Mouse (Mus musculus) inflammation-experienced regulatory T-cells, adult 6 months (primary cell): ENCODE data around the gene Bex6. TPM values are rescaled to one million over a fixed set of nuclear protein-coding genes. Genes with fewer than 3 reads are reported as not detected.
A peak's percentile ranks its signal among the peaks of the same experiment; 100 is the strongest.
"Not testable (repeated sequence)": the region's sequence is repeated elsewhere in the genome, so short reads cannot be mapped to it uniquely, and the experiment has no call there.

ENCODE experiments used
- ATAC-seq: one replicate; pipeline ENCODE4 v1.8.0; 2017
- polyA plus RNA-seq, 3 experiments: library from polyadenylated mRNA; unstranded; fragments of 100-300 nt; shearing (Covaris generic); gene quantifications; one replicate each; pipeline ENCODE4 v1.2.1; 2017

The Bex6 gene
- polyA plus RNA-seq, 3 experiments from 2014 or later: 0.38 to 0.63 TPM; not detected in 1

DNA sequence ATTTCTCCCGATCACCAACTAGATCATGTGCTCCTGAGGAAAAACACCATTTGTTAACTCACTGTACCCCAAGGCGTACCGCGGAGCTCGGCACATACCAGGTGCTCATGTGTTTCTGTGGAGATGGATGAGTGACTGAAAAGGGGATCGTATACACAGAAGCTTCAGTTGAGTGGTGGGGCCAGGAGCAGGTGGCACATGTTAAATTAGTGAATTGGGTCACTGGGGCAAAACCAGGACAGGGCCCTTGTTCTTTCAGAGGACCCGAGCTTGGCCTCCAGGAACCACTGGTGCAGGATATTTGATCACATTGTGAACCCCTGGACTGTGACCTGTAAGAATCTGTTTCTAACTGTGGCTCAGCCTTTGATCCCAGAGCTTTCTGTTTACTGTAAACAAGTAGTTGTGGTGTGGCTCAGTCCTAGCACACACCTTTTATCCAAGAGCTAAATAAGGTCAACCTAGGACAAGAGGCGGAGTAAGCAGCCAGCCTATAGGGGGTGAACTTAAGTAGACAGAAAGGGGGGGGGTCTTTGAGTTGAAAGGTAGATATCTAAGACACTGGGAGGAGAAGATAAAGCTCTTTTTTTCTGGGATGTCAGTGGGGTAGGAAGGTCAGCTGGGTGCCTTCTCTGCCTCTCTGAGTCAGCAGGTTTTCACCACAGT, 5.2 kb upstream of the Bex6 start:
- ATAC-seq: no peak

DNA sequence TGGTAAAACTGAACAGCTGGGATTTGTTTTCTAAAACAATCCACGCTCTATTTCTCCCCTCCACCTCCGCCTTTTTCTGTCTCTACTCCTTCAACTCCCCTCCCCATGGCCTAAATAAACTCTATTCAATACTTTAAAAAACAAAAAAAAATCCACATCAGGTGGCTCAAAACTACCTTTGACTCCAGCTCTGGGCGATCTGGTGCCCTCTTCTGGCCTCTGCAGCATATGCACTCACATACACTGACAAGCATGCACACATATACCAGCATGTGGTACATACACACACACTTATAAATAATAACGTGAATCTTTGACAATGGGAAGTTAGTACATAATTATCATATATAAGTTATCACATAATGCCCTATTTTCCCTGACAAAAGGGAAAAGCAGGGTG, 4.6 kb upstream of the Bex6 start:
- ATAC-seq: no peak

DNA sequence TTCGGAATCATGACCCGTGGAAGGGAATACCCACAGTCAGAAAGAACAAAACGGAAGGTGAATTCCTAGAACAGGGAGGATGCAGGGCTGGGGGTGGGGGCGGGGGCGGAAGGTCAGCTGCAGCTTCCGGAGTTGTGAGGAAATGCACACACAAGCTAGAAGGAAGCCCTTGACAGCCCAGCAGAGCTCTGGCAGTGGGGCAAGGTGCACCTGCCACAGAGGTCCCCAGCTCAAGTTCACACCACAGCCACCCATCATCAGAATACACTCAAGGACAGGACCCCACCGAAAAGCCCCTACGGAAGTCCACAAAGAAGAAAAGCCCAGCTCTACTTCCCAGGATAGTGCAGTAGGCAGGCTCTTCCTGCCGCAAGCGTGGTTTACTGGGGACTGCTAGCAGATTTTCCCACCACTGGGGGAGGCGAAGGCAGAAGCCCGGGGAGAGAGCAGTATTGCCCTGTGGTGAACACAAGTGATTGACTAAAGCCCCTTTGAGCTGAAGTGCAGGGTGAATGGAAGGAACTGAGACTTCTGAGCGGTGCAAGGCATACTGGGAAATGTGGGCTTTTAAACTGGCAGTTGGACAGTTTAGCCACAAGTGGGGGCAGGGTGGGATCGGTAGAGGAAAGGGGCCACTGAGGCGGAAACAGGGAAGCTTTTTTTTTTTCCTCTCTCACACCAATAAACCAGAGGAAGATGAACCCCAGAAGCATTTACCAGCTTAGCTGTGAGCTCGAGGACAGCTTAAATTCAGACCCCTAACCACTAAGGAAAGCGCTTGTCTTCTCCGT, 2.5 kb upstream of the Bex6 start:
- ATAC-seq: peak; percentile 84

DNA sequence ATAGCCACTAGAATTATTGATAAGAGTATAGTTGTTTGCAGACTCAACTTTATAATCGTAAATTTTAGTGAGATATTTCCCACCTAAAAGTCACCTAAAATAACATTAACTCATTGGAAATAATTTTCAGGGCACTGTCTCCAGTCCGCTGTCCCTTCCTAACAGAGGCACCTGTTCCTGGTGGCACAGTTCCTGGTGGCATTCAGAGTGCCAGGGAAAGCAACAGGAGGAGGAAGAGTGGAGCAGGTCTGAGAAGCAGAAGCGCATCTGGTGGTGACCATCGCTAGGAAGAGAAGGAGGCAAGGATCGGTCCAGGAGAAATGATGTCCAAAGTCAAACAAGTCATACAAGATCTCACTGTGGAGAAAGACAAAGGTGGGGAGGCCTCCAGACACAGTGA, 6.4 kb downstream of the Bex6 start:
- no peak for ATAC-seq

DNA sequence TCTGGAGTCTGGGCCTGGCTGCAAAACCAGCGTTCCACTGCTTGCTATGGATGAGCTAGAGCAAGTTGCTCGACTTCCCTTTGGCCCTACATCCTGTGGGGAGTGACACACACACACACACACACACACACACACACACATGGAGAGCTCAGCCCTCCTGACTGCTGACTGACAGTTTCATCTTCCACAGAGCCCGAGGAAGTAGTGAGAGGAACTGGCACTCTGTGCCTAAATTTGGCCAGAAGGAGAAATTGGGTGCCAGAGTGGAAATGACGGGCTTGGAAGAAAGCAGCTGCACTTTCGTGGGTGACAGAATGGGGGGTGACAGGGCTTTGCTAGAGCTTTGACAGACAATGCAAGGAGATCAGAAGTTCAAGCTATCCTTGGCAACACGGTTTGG, 9.5 kb downstream of the Bex6 start:
- no peak for ATAC-seq

DNA sequence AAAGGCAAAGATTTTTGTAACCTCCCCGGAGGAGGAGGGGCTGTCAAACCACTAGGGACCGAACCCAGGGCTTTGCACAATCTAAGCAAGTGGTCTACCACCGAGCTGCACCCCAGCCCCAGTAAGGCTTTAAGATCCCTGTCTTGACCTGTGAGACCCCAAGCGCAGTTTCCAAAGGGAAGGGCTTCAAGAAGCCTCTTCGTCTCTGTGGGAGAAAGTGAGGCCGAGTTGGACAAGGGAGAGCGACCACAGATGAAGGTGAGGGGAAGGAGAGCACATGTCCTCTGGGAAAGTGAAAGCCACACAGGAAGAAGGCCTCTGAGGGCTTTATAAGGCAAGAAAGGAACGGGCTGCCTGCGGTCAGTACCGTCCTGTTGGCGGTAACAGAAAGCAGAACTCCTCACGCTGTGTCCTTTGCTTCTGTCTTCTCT, 10.4 kb downstream of the Bex6 start:
- peak; percentile 73 for ATAC-seq

DNA sequence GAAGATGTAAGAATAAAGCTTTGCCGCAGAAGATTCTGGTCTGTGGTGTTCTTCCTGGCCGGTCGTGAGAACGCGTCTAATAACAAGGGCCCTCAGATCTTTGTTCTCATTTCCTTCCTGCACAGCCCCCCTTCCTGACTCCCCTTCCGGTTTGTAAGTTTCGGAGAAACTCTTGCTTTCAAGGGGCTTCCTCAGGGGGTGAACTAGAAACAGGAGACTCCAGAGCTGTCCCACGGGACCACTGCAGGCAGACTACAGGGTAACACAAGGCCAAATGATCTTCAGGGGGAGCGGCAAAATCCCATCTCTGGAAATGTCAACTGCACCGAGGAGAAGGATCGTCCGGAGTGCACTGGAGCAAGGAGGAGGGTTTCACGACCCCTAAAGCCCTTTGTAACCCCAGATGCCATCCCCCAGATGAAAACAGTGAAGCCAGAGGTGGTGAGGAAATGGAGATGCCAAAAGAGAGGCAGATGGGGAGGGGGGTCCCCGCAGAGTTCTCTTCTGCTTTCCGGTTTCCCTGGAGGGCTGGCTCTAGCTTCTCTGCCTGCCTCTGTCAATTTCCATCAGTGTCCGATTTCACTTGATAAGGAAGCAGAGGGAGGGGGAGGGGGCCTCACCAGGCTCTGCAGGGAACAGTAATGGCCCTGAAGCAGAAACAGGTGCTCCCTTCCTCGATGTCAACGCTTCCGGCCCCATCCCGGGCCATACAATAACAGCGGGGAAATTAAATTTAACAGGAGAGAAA, 20.8 kb downstream of the Bex6 start:
- peak; percentile 61 for ATAC-seq

DNA sequence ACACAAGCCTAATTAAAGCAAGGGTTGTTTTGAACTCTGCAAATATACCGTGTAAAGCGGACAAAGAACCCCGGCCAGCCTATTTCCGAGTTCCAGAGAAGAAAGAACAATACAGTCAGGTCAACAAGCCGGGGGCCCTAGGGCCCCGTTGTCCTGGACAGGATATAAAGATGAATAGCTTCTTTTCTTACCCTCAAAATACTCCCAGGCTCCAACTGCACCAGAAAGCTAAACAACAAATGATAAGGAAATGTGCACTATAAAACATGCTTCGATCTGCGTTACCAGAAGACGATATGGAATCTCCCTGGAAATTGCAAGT, 21.3 kb downstream of the Bex6 start:
- ATAC-seq: no peak

DNA sequence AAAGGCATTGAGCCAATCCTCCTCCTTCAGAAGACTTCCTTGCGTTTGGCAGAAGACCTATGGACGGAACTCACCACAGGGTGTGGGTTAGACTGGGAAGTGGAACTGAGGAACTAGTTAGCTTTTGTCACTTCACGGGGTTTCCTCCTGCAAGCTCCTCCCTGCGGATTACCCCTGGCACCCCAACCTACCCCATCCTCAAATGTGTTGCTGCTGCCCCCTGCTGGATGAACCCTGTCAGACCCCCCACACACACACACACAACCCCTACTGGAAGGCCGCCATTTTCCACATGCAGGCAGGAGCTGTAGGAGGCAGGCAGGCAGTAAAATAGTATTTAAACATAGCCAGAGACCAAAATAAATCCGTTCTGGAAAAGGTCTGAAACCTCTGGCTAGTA, 23.1 kb downstream of the Bex6 start:
- ATAC-seq: peak; percentile 77

DNA sequence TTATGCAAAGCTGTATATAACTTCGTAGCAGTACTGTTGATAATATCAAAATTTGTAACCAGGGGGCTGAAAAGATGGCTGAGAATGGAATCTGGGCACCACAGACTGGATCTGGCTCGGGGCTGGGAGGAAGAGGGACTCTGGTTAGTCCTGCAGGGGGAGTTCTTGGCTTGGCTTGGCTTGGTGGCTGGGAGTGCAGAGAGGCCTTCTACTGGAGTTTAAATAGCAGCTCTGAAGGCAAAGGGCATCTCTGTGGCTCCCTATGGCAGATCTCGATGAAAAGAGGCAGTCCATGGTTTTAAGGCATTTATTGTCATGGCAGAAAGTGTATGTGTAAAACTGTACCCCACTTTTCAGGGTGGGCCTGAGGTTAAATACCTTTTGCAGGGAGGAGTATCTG, 25.3 kb downstream of the Bex6 start:
- ATAC-seq: no peak

DNA sequence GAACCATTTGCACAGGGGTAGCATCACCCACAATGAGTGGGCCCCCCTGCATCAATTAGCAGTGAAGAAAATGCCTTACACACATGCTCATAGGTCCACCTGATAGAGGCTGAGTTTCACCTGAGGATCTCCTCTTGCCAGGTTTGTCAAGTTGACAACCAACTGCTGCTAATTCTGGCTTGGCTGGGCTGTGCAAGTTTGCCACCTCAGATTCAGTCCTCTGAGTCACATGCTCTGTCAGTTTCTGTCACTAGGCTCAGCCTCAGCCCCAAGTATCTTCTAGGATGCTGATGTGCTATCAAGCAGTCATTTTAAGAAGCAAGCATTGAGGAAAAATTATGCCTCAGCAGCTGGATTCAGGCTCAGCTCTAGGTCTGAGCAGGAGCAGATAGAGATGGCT, 34.5 kb downstream of the Bex6 start:
- no peak for ATAC-seq

DNA sequence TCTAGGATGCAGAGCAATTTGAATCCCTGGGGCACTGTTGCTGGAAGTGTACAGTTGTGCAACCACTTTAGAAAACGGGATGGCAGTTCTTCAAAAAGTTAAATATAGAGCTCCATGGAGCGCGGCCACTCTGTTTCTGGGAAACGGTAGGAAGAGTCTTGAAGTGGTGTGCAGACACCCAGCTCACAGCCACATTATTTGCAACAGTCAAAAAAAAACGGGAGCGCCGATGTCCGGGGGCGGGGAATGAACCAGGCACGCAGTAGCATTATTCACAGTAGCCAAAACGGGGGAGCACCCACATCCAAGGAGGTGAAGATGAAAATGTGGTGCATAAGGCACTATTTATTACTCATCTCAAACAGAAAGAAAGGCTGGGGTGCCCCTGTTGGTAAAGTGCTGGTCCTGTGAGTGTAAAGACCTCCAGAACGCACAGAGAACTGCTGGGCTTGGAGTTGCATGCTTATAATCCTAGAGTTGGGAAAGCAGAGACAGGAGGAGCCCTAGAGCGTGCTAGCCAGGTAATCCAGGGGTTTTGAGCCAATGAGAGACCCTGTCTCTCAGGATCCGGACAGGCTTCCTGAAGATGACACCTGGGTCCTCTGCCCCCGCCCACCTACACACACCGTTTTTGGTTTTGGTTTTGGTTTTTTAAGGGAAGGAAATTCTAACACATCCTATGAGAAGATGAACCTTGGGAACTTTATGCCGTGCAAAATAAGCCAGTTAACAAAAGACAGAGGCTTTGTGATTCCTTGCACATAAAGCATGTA, 35.4 kb downstream of the Bex6 start:
- ATAC-seq: no peak

DNA sequence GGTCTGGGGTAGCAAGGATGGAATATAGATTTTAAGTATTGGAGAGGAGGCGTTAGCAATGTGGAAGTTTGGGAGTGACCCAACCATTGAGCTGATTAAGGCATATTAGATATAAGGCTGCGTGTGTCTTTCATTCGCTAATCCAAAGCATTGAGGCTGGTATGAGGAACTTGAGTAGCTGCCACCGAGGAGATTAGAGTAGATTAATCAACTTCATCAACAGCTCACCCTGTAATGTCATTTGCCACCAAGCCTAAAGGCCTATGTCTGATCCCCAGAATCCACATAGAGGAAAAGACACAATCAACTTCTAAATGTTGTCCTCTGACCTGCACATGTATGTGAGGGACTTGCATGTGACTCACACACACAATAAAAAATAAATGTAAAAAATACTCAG, 42.2 kb downstream of the Bex6 start:
- no peak for ATAC-seq

DNA sequence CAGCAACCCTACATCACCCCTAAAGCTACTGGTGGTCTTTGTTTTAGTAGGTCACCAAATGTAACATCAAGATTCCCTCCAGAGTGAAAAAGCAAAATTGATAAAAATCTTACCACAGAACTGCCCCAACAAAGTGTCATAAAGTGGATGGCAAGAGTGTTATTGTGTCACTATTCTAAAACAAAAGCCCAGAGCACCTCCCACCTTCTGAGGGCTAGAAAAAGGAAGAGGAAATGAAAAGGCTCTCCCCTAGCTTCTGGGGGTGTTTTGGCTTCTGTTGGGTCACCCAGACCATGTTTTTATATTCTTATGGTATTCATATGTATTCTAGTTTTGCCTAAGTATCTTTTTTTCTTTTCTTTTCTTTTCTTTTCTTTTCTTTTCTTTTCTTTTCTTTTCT, 42.8 kb downstream of the Bex6 start:
- no peak for ATAC-seq

DNA sequence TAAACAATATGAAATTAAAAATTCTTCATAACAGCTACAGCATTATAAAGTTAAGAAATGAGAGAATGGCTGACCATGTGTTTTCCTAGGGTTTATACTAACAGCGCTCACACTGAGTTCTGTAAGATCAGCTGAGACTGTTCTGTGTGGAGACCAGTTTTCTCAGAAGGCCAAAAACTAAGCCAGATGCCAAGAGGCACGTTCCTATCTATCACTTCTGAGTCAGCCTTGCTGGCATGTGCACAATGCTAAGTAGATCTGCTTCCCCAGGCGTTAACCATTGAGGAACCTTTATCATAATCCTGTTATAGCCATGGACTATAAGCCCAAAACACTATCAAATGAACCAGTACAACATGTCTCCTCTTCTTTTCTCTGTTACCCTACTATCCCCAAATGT, 52.4 kb downstream of the Bex6 start:
- not testable (repeated sequence) for ATAC-seq

Other genes with a start within 250 kb of the Bex6 start
- gene Pigz, start 246.0 kb upstream of the Bex6 start, polyA plus RNA-seq: under 1 TPM in 1 of 3 experiments, not detected in 2; 0.36 TPM
- gene 0610012G03Rik, start 231.3 kb upstream of the Bex6 start, polyA plus RNA-seq: 10 to 100 TPM in 1 of 3 experiments, 1 to 10 TPM in 1, under 1 TPM in 1; 0.54 to 12.2 (median 3.0) TPM
- 10 to 100 TPM; 27.3 to 45.9 (median 35.4) TPM for gene Ncbp2, start 231.3 kb upstream of the Bex6 start, polyA plus RNA-seq
- gene Senp5, start 176.5 kb upstream of the Bex6 start, polyA plus RNA-seq: 10 to 100 TPM; 11.1 to 12.7 (median 12.3) TPM
- 10 to 100 TPM; 60.2 to 67.4 (median 63.4) TPM for gene Pak2, start 100.5 kb upstream of the Bex6 start, polyA plus RNA-seq
- 100 to 1,000 TPM; 117 to 133 (median 130) TPM for gene Pigx, start 80.1 kb upstream of the Bex6 start, polyA plus RNA-seq
- 10 to 100 TPM; 32.4 to 45.8 (median 43.7) TPM for gene Cep19, start 80.0 kb upstream of the Bex6 start, polyA plus RNA-seq
- 10 to 100 TPM; 42.7 to 71.0 (median 53.2) TPM for gene Nrros, start 14.2 kb upstream of the Bex6 start, polyA plus RNA-seq
- 1 to 10 TPM; 5.1 to 5.7 (median 5.5) TPM for gene Fbxo45, start 67.3 kb downstream of the Bex6 start, polyA plus RNA-seq
- gene Wdr53, start 67.4 kb downstream of the Bex6 start, polyA plus RNA-seq: 10 to 100 TPM; 16.3 to 19.8 (median 16.7) TPM
- gene Smco1, start 91.6 kb downstream of the Bex6 start, polyA plus RNA-seq: not detected
- gene Rnf168, start 97.6 kb downstream of the Bex6 start, polyA plus RNA-seq: 10 to 100 TPM in 2 of 3 experiments, 1 to 10 TPM in 1; 7.9 to 11.2 (median 10.6) TPM
- gene Ubxn7, start 152.4 kb downstream of the Bex6 start, polyA plus RNA-seq: 10 to 100 TPM; 10.3 to 21.6 (median 16.3) TPM
- not detected for gene Tm4sf19, start 220.7 kb downstream of the Bex6 start, polyA plus RNA-seq
- gene Tctex1d2, start 239.9 kb downstream of the Bex6 start, polyA plus RNA-seq: 10 to 100 TPM in 1 of 3 experiments, 1 to 10 TPM in 2; 2.4 to 10.6 (median 4.3) TPM